Mouse (Mus musculus) frontal cortex, postnatal 25 days (tissue): ENCODE measurements around the gene Boc.
"Not testable (repeated sequence)": the region's sequence is repeated elsewhere in the genome, so short reads cannot be mapped to it uniquely, and the experiment has no call there.

ENCODE experiments used
- DNase-seq, 2 experiments: peaks; one replicate each; pipeline ENCODE4 v3.0.0; 2022; ENCODE audit warnings: low spot score in 2 of 2

The Boc gene

GRCm38 (mm10) chr16:44487194-44487593 lies 71.5 kb downstream of the Boc start:
- DNase-seq = no peak

- no peak for DNase-seq
Observed at GRCm38 (mm10) chr16:44486612-44487011, 72.1 kb downstream of the Boc start.

- no peak for DNase-seq
Observed at GRCm38 (mm10) chr16:44485691-44486090, 73.0 kb downstream of the Boc start.

- no peak for DNase-seq
Observed at GRCm38 (mm10) chr16:44484831-44485230, 73.9 kb downstream of the Boc start.

DNA sequence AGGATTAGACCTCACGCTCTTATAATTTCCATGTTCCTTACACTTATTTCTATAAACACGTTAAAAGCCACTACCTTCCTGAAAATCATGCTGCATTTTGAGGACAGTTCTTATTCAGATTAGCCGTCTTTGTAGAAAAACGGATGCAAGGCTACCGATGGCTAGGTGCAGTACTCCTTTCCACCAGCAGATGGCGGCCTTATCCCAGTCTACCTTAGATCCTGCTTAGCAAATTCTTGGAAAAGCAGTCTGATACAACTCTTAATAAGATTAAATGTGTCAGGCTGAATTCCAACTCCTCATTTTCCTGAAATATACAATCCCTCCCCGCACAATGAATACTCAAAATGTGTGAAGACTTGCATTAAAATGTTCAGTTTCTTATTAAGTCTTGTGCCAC lies 74.6 kb downstream of the Boc start:
- DNase-seq = peak; percentile 86 to 95

DNA sequence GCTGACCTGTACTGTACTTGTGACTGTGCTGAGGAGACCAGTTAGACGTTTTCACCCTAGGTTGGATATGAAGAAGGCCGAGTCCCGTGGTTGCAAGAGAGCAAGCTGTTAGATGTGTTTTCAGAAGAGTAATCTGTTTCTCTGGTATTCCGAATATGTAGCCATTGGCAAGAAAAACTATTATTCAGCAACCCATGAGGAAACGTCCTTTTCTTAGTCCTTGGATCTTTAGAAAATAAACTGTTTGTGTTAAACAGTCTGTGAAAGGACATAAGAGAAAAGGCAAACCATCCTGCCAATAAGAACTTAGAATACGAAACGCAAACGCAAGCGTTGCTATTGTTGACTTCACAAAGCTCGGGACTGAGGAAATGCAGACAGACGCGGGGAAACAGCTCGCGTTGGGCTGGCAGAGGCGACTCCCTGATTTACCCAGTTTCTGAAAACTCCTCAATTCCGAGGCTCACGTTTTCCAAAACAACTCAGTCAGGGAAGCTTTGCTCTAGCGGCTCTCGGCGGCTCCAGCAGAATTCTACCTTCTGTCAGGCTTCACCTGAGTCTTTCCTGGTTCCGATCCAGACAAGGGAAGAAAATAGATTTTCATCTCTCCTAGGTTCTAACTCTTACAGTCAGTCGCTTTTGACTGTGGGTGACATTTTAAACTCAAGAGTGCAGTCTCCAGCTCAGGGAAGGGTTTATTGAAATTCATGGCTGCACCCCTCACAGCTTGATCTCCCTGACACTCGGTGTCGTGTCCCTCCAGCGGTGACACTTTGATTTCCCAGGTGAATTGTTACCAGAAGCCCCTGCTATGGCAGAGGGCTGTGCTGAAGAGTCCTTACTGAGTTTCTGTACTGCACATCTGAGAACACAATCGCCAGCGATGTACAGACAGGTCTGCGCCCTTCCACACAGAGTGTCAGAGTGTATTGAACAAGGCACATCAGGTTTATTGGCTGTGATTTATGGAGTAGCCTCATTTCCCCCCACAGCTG lies 76.8 kb downstream of the Boc start:
- DNase-seq = no peak

DNA sequence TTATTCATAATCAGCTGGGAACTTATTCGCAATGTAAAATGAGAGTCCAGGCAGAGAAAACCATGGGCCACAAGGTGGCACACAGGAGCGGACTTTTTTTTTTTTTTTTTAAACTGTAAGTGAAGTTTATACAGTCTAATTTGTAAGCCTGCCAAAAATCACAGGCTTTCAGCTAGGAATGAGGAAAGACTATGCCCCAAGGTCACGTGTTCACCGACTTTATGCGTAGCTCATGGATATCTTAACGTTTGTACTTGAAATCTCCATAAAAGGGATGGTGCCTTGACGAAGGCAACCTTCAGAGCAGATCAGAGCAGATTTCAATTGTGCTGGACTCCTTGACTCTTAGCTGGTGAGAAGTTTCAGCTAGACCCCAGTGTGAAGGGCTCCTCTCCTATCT lies 78.1 kb downstream of the Boc start:
- DNase-seq = no peak

DNA sequence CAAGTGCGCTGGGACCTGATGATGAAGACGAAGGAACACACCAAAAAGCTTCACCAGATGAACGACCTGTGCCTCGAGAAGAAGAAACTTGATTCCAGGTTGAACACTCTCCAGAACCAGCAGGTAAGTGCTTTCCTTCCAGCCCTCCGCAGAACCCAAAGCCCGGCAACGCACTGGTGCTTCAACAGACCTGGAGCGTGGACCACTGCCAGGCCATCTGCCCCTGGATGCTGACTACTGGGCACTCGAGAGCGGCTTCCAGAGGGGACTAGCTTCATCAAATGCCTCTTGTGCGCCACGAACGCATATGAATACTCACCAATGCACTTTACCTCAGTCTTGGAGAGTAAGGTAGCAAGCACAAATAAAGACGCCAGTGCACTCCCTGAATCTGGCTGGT lies 78.8 kb downstream of the Boc start:
- DNase-seq = no peak

DNA sequence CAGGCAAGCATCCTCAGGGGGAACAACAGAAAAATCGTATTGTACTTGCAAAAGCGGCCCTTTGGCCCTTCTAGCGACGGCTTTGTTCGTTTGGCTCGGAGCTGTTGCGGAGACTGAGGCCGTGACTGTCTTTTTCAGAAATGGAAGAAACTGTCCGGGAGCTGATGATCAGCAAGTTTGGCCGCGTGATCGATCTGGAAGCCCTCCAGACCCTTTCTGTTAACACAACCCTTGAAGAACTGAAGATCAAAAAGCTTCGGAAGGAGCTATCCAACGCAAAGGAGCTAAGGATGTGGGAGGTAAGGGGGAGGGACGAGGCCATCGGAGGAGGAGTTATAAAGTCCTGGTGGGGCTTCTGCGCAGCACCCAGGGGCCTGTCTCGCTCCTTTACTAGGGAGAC lies 79.9 kb downstream of the Boc start:
- DNase-seq = no peak

- no peak for DNase-seq
Observed at GRCm38 (mm10) chr16:44475682-44476375, 82.9 kb downstream of the Boc start.

- no peak for DNase-seq
Observed at GRCm38 (mm10) chr16:44475281-44475680, 83.4 kb downstream of the Boc start.

- no peak for DNase-seq
Observed at GRCm38 (mm10) chr16:44460922-44461321, 97.8 kb downstream of the Boc start.

GRCm38 (mm10) chr16:44458826-44459225 lies 99.9 kb downstream of the Boc start:
- DNase-seq = no peak

- no peak for DNase-seq
Observed at GRCm38 (mm10) chr16:44457858-44458257, 100.8 kb downstream of the Boc start.

DNA sequence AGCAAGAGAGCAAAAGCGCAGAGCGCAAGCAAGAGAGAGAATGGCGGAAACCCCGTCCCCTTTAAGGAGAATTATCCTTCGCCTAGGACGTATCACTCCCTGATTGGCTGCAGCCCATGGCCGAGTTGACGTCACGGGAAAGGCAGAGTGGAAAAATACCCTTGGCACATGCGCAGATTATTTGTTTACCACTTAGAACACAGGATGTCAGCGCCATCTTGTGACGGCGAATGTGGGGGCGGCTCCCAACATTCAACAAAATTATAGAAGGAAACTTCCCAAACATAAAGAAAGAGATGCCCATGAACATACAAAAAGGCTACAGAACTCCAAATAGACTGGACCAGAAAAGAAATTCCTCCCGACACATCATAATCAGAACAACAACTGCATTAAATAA lies 116.8 kb downstream of the Boc start:
- DNase-seq = not testable (repeated sequence)

- no peak for DNase-seq
Observed at GRCm38 (mm10) chr16:44435481-44435880, 123.2 kb downstream of the Boc start.
